Mouse (Mus musculus): ENCODE measurements around the gene Lsm3.
"Not testable (repeated sequence)": the region's sequence is repeated elsewhere in the genome, so short reads cannot be mapped to it uniquely, and the experiment has no call there.

The Lsm3 gene

GRCm38 (mm10) chr6:91515545-91516449, at the start of gene Lsm3, which contains the start of gene Xpc:
TSS of gene Lsm3 (plus strand) at chr6:91515928.
TSS of gene Xpc (minus strand) at chr6:91515888.
- peak; percentile 98 for DNase-seq

GRCm38 (mm10) chr6:91467106-91467505, 48.6 kb upstream of the Lsm3 start:
- DNase-seq: no peak

- DNase-seq: no peak
These were observed 45.0 kb upstream of the Lsm3 start for GRCm38 (mm10) chr6:91470712-91471111.

GRCm38 (mm10) chr6:91471427-91471826, 44.3 kb upstream of the Lsm3 start:
- DNase-seq: not testable (repeated sequence)

GRCm38 (mm10) chr6:91472319-91472718, 43.4 kb upstream of the Lsm3 start:
- DNase-seq: peak in 1 of 2 experiments; percentile 24

- peak; percentile 99 to 100 for DNase-seq
These were observed 42.6 kb upstream of the Lsm3 start, which contains the start of the genes Chchd4 and Tmem43 for GRCm38 (mm10) chr6:91472868-91473804. TSS of gene Chchd4 (minus strand) at chr6:91473546. TSS of gene Tmem43 (plus strand) at chr6:91473703.

GRCm38 (mm10) chr6:91473805-91474440, 41.8 kb upstream of the Lsm3 start:
- DNase-seq: peak; percentile 14 to 34

GRCm38 (mm10) chr6:91474441-91475190, 41.1 kb upstream of the Lsm3 start:
- DNase-seq: no peak

GRCm38 (mm10) chr6:91476541-91476940, 39.2 kb upstream of the Lsm3 start:
- DNase-seq: no peak

GRCm38 (mm10) chr6:91483371-91483770, 32.4 kb upstream of the Lsm3 start:
- no peak for DNase-seq

- no peak for DNase-seq
These were observed 28.8 kb upstream of the Lsm3 start for GRCm38 (mm10) chr6:91486736-91487453.

GRCm38 (mm10) chr6:91488496-91489212, 27.1 kb upstream of the Lsm3 start:
- peak; percentile 18 to 75 for DNase-seq

- DNase-seq: no peak
These were observed 25.9 kb upstream of the Lsm3 start for GRCm38 (mm10) chr6:91489872-91490271.

GRCm38 (mm10) chr6:91491004-91491403, 24.7 kb upstream of the Lsm3 start:
- no peak for DNase-seq

GRCm38 (mm10) chr6:91493053-91493452, 22.7 kb upstream of the Lsm3 start:
- no peak for DNase-seq

GRCm38 (mm10) chr6:91494526-91494925, 21.2 kb upstream of the Lsm3 start:
- DNase-seq: peak; percentile 51 to 55

- DNase-seq: no peak
These were observed 12.4 kb upstream of the Lsm3 start for GRCm38 (mm10) chr6:91503302-91503701.

- DNase-seq: no peak
These were observed 9.7 kb upstream of the Lsm3 start for GRCm38 (mm10) chr6:91506036-91506435.

GRCm38 (mm10) chr6:91508041-91508440, 7.7 kb upstream of the Lsm3 start:
- no peak for DNase-seq

GRCm38 (mm10) chr6:91509326-91509725, 6.4 kb upstream of the Lsm3 start:
- peak; percentile 63 to 91 for DNase-seq
